Mouse (Mus musculus): ENCODE data around the gene Ccr8.
A peak's percentile ranks its signal among the peaks of the same experiment; 100 is the strongest.

GRCm38 (mm10) chr9:120110211-120111018, 18.5 kb downstream of the Ccr8 start, which contains the start of gene Slc25a38:
- TF ChIP-seq CTCF (IDR thresholded peaks at IDR 0.05; ENCODE audit: extremely low read depth, insufficient read depth, low read length) (peak; percentile 75), POLR2A (IDR thresholded peaks at IDR 0.05; ENCODE audit: extremely low read depth, insufficient read depth, low read length) (peak; percentile 81; the same call in 1 of the 2 replicates)
